8 mouse cellular contexts compared by ENCODE assay signal in genomic region chr7:89168606-89169005, GRCm38 (mm10).
A peak's percentile ranks its signal among the peaks of the same experiment; 100 is the strongest.
DNase-seq lines count a peak whose midpoint lies in the region; ATAC-seq and TF ChIP-seq lines count a peak whose summit lies in the region.

No protein-coding gene starts in this region.

- peak; percentile 73 for DNase-seq in hindbrain, embryonic 10.5 days (ENCODE audit: low spot score)
- peak; percentile 94 for DNase-seq in brain, embryonic 14.5 days (ENCODE audit: low read depth)
- DNase-seq in forebrain, embryonic 11.5 days (ENCODE audit: low spot score): peak; percentile 85
- DNase-seq in hindbrain, embryonic 14.5 days (ENCODE audit: low spot score): peak; percentile 91
- peak; percentile 28 to 61 for DNase-seq in left cerebral cortex, adult 8-10 months (ENCODE audit: low spot score in 2 of 2)
- peak; percentile 89 for DNase-seq in splenic B cell, adult 2 months (ENCODE audit: low read depth, low spot score)

- H3K4me2 ChIP-seq in hindbrain, embryonic 13.5 days: no peak overlapping the region
- no peak overlapping the region for H3K4me2 ChIP-seq in forebrain, embryonic 11.5 days (ENCODE audit: low read depth, low read length, severe bottlenecking)
- no peak overlapping the region for H3K4me2 ChIP-seq in hindbrain, embryonic 14.5 days (replicated peaks)

- TF ChIP-seq POLR2A in brain, embryonic 14.5 days (IDR thresholded peaks at IDR 0.05; ENCODE audit: borderline replicate concordance, extremely low read depth, insufficient read depth, insufficient read length, poor library complexity, severe bottlenecking): no peak

- TF ChIP-seq CTCF in brain, embryonic 14.5 days (IDR thresholded peaks at IDR 0.05; ENCODE audit: borderline replicate concordance, extremely low read depth, insufficient read depth, insufficient read length): peak; percentile 86; the same call in 1 of the 2 replicates

- H3K36me3 ChIP-seq in hindbrain, embryonic 10.5 days: no peaks in the 10 kb centered on the region
- no peaks in the 10 kb centered on the region for H3K36me3 ChIP-seq in hindbrain, embryonic 13.5 days
- no peaks in the 10 kb centered on the region for H3K36me3 ChIP-seq in forebrain, embryonic 11.5 days (ENCODE audit: control insufficient read depth, insufficient read depth, low read length)
- no peaks in the 10 kb centered on the region for H3K36me3 ChIP-seq in hindbrain, embryonic 14.5 days (replicated peaks; ENCODE audit: control insufficient read depth, insufficient read depth)
- no peaks in the 10 kb centered on the region for H3K36me3 ChIP-seq in splenic B cell, adult 2 months (ENCODE audit: control insufficient read depth, insufficient read depth, low read length, poor library complexity, severe bottlenecking)

- H3K27ac ChIP-seq in hindbrain, embryonic 10.5 days: no peak overlapping the region
- no peak overlapping the region for H3K27ac ChIP-seq in hindbrain, embryonic 13.5 days
- no peak overlapping the region for H3K27ac ChIP-seq in forebrain, embryonic 11.5 days (ENCODE audit: low read depth, low read length)
- H3K27ac ChIP-seq in hindbrain, embryonic 14.5 days: no peak overlapping the region

- H3K27me3 ChIP-seq in hindbrain, embryonic 10.5 days (ENCODE audit: insufficient read depth, poor library complexity, severe bottlenecking): no peaks in the 10 kb centered on the region
- H3K27me3 ChIP-seq in hindbrain, embryonic 13.5 days: no peaks in the 10 kb centered on the region
- no peaks in the 10 kb centered on the region for H3K27me3 ChIP-seq in forebrain, embryonic 11.5 days (ENCODE audit: control insufficient read depth, insufficient read depth, low read length)
- H3K27me3 ChIP-seq in hindbrain, embryonic 14.5 days (ENCODE audit: control insufficient read depth, insufficient read depth, low read length): no peaks in the 10 kb centered on the region
- no peaks in the 10 kb centered on the region for H3K27me3 ChIP-seq in splenic B cell, adult 2 months (ENCODE audit: control insufficient read depth, insufficient read depth, low read length, poor library complexity, severe bottlenecking)

- no peaks in the 10 kb centered on the region for H3K9me3 ChIP-seq in hindbrain, embryonic 10.5 days
- no peaks in the 10 kb centered on the region for H3K9me3 ChIP-seq in hindbrain, embryonic 13.5 days
- H3K9me3 ChIP-seq in forebrain, embryonic 11.5 days (ENCODE audit: control insufficient read depth, low read length): no peaks in the 10 kb centered on the region
- H3K9me3 ChIP-seq in hindbrain, embryonic 14.5 days (ENCODE audit: control insufficient read depth, low read length): no peaks in the 10 kb centered on the region

- ATAC-seq in hindbrain, embryonic 13.5 days (ENCODE audit: low FRiP score): no peak; the same call in 1 of the 2 replicates
- no peak for ATAC-seq in forebrain, embryonic 11.5 days (replicated peaks; ENCODE audit: low FRiP score)
- ATAC-seq in hindbrain, embryonic 14.5 days (ENCODE audit: low FRiP score): no peak; the same call in 1 of the 2 replicates
- ATAC-seq in monocyte, adult 5-6 weeks (replicated peaks; ENCODE audit: insufficient number of reproducible peaks, low FRiP score, low TSS enrichment, poor library complexity, severe bottlenecking): peak; percentile 85

- no peak overlapping the region for H3K4me3 ChIP-seq in hindbrain, embryonic 10.5 days
- H3K4me3 ChIP-seq in hindbrain, embryonic 13.5 days: no peak overlapping the region
- no peak overlapping the region for H3K4me3 ChIP-seq in forebrain, embryonic 11.5 days (ENCODE audit: low read depth, low read length)
- H3K4me3 ChIP-seq in hindbrain, embryonic 14.5 days (replicated peaks; ENCODE audit: low read length): no peak overlapping the region

- no peak overlapping the region for H3K9ac ChIP-seq in hindbrain, embryonic 13.5 days
- H3K9ac ChIP-seq in forebrain, embryonic 11.5 days (ENCODE audit: low read length): no peak overlapping the region
- H3K9ac ChIP-seq in hindbrain, embryonic 14.5 days: no peak overlapping the region

- no peaks in the 10 kb centered on the region for H3K4me1 ChIP-seq in hindbrain, embryonic 10.5 days (replicated peaks)
- H3K4me1 ChIP-seq in hindbrain, embryonic 13.5 days (replicated peaks): no peaks in the 10 kb centered on the region
- no peaks in the 10 kb centered on the region for H3K4me1 ChIP-seq in forebrain, embryonic 11.5 days (replicated peaks; ENCODE audit: control insufficient read depth, insufficient read depth, low read length)
- no peaks in the 10 kb centered on the region for H3K4me1 ChIP-seq in hindbrain, embryonic 14.5 days (replicated peaks; ENCODE audit: control insufficient read depth, insufficient read depth, low read length)

- WGBS in hindbrain, embryonic 10.5 days: 53% methylated on average over 2 of the region's 2 CpGs
- 40% methylated on average over 2 of the region's 2 CpGs for WGBS in hindbrain, embryonic 13.5 days
- 24% methylated on average over 2 of the region's 2 CpGs for WGBS in forebrain, embryonic 11.5 days
- 35% methylated on average over 2 of the region's 2 CpGs for WGBS in hindbrain, embryonic 14.5 days
